Mouse (Mus musculus) testis, adult 2 months (tissue): ENCODE measurements around the gene Zfp654. TPM values are rescaled to one million over a fixed set of nuclear protein-coding genes. Genes with fewer than 3 reads are reported as not detected.

Experiments used
- H3K27ac ChIP-seq: fragments of 200-500 bp; 2 replicates; pipeline ENCODE4 v1.5.1; 2012; ENCODE audit warnings: low read depth, low read length; ENCODE audit not compliant: control insufficient read depth, insufficient read depth
- H3K27me3 ChIP-seq: fragments of 200-500 bp; 2 replicates; pipeline ENCODE4 v1.6.1; 2012; ENCODE audit warnings: mild to moderate bottlenecking, low read length, moderate library complexity; ENCODE audit not compliant: control insufficient read depth, insufficient read depth
- H3K36me3 ChIP-seq: fragments of 200-500 bp; 2 replicates; pipeline ENCODE4 v1.6.1; 2012; ENCODE audit warnings: mild to moderate bottlenecking, low read length; ENCODE audit not compliant: control insufficient read depth, insufficient read depth
- H3K4me1 ChIP-seq: fragments of 200-500 bp; 2 replicates; pipeline ENCODE4 v1.6.1; 2012; ENCODE audit warnings: low read length; ENCODE audit not compliant: control insufficient read depth, insufficient read depth
- H3K4me3 ChIP-seq: fragments of 200-500 bp; 2 replicates; pipeline ENCODE4 v1.5.1; 2012; ENCODE audit warnings: low read depth, mild to moderate bottlenecking, low read length, moderate library complexity, mixed read lengths; ENCODE audit not compliant: control insufficient read depth
- CTCF ChIP-seq: fragments of 200-500 bp; IDR thresholded peaks from 2 replicates; pipeline ENCODE4 v1.5.1; 2012; ENCODE audit warnings: low read depth, mild to moderate bottlenecking, inconsistent platforms, low read length, moderate library complexity; ENCODE audit not compliant: control insufficient read depth, insufficient read depth, insufficient replicate concordance
- POLR2A ChIP-seq: fragments of 200-500 bp; IDR thresholded peaks from 2 replicates; pipeline ENCODE4 v1.6.1; 2012; ENCODE audit warnings: low read depth, mild to moderate bottlenecking, inconsistent platforms, low read length, moderate library complexity; ENCODE audit not compliant: control insufficient read depth
- polyA plus RNA-seq: library from polyadenylated mRNA; depleted of rRNA; stranded (reverse); fragments of >200 nt; gene quantifications from 2 replicates; pipeline ENCODE4 v1.2.3, GENCODE M21; 2012

Gene Zfp654
- polyA plus RNA-seq, 1 experiment = 41.3 TPM

DNA sequence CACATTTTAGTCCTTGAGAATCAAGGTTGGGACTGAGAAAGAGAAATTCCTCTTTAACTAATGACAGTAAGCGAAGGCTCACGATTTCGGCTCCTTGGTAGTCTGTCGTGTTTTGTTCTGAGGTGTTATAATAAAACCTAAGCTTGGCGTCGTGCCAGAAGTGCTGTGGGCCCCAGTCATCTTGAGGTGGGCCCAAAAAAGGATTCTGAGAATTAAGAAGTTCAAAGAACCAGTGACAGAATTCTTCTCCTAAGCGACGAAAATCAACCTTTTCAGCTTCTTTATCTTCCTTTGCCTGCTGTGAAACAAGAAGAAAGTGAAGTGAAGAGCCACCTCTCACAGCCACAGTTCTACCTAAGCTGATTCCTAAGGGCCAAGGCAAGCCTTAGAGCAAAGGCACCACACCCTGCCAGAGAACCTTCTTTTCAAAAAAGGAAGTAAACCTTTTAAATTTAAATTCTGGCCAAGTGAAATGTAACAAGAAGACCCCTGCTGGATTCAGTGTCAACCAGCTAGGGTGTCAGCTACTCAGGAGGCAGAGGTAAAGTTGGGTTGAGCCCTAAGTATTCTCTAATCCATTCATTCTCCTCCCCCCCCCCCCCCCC, 84.7 kb downstream of the Zfp654 start:
- Histone ChIP-seq H3K27me3 (no peaks in the 10 kb centered on the region), H3K4me1 (peaks cover 3% of the 10 kb centered on the region; the same call in 1 of the 2 replicates), H3K4me3 (no peak overlapping the region), H3K27ac (no peak overlapping the region), H3K36me3 (no peaks in the 10 kb centered on the region)
- TF ChIP-seq CTCF = no peak
- no peak for TF ChIP-seq POLR2A

- Histone ChIP-seq H3K4me1 (no peaks in the 10 kb centered on the region), H3K27ac (no peak overlapping the region), H3K27me3 (no peaks in the 10 kb centered on the region), H3K36me3 (no peaks in the 10 kb centered on the region), H3K4me3 (no peak overlapping the region)
- TF ChIP-seq CTCF (no peak), POLR2A (no peak)
Observed at GRCm38 (mm10) chr16:64759245-64759626, 92.2 kb downstream of the Zfp654 start.

GRCm38 (mm10) chr16:64758561-64759244, 92.7 kb downstream of the Zfp654 start:
- TF ChIP-seq CTCF (no peak), POLR2A (no peak)
- H3K27ac ChIP-seq = no peak overlapping the region

GRCm38 (mm10) chr16:64757666-64758400, 93.6 kb downstream of the Zfp654 start:
- Histone ChIP-seq H3K36me3 (no peaks in the 10 kb centered on the region), H3K4me3 (no peak overlapping the region), H3K27me3 (no peaks in the 10 kb centered on the region), H3K27ac (peak overlapping the region; percentile 29; the same call in 1 of the 2 replicates), H3K4me1 (no peaks in the 10 kb centered on the region)
- TF ChIP-seq CTCF (no peak), POLR2A (no peak)

More at GRCm38 (mm10) chr16:64758561-64759244, 92.7 kb downstream of the Zfp654 start:
- Histone ChIP-seq H3K27me3 (no peaks in the 10 kb centered on the region), H3K4me1 (no peaks in the 10 kb centered on the region), H3K4me3 (no peak overlapping the region), H3K36me3 (no peaks in the 10 kb centered on the region)

DNA sequence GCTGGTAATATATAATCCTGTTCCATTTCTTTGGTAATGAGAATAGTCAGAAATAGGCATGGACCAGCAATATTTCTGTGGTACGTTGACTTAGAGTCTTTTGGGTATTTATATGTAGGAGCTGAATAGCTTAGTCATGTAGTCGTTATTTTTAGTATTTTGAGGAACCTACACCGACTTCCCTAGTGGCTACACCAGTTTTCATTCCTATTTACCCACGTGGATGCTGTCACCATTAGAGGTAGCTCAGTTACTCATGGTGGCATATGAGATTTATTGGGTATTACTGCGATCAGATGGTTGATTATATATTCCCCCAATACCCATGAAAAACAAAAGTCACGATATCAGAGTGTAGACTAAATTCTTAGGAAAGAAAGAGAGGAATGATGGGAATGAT, 95.1 kb downstream of the Zfp654 start:
- H3K27ac ChIP-seq = no peak overlapping the region
- H3K36me3 ChIP-seq = no peaks in the 10 kb centered on the region
- H3K4me1 ChIP-seq = no peaks in the 10 kb centered on the region
- H3K27me3 ChIP-seq = no peaks in the 10 kb centered on the region
- TF ChIP-seq CTCF (no peak), POLR2A (no peak)
- no peak overlapping the region for H3K4me3 ChIP-seq

GRCm38 (mm10) chr16:64754743-64755139, 96.7 kb downstream of the Zfp654 start:
- H3K36me3 ChIP-seq = no peaks in the 10 kb centered on the region
- no peak for TF ChIP-seq POLR2A
- H3K4me3 ChIP-seq = no peak overlapping the region
- H3K27me3 ChIP-seq = no peaks in the 10 kb centered on the region
- H3K27ac ChIP-seq = no peak overlapping the region
- H3K4me1 ChIP-seq = no peaks in the 10 kb centered on the region

DNA sequence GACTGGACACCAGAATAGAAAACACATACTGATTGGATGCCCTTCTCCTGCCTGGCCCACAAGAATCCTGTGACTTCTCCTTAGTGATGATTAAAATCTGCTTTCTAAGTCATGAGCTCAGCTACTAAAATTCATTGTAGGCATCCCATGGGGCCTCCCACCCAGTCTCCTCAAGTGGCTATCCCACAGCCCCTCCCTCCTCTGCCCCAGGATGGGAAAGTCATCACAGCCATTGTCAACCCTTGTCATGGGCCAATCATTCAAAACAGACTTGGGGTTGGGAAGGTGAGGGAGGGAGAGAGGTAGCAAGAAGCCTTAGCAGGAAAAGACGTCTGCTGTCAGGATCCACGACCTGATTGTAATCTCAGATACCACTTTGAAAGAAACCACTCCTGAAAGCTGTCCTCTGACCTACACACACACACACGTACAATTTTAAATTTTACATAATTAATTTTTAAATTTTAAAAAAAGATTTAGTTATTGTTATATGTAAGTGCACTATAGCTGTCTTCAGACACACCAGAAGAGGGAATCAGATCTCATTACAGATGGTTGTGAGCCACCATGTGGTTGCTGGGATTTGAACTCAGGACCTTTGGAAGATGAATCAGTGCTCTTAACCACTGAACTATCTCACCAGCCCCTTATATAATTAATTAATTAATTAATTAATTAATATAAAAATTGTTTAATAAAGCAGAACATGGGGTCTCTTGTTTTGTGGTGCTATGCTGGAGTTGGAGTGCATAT, 97.3 kb downstream of the Zfp654 start:
- H3K36me3 ChIP-seq = no peaks in the 10 kb centered on the region
- H3K27ac ChIP-seq = no peak overlapping the region
- H3K4me1 ChIP-seq = no peaks in the 10 kb centered on the region
- TF ChIP-seq CTCF = no peak
- no peak for TF ChIP-seq POLR2A
- no peak overlapping the region for H3K4me3 ChIP-seq
- H3K27me3 ChIP-seq = no peaks in the 10 kb centered on the region
